Mouse (Mus musculus) brain, embryonic 18.5 days (tissue): Measurements from ENCODE around the gene Wwp2.

Experiments
- DNase-seq: peaks from one replicate; pipeline ENCODE4 v3.0.0-alpha.2; 2012; ENCODE audit warnings: low read depth, low spot score

Gene Wwp2

DNA sequence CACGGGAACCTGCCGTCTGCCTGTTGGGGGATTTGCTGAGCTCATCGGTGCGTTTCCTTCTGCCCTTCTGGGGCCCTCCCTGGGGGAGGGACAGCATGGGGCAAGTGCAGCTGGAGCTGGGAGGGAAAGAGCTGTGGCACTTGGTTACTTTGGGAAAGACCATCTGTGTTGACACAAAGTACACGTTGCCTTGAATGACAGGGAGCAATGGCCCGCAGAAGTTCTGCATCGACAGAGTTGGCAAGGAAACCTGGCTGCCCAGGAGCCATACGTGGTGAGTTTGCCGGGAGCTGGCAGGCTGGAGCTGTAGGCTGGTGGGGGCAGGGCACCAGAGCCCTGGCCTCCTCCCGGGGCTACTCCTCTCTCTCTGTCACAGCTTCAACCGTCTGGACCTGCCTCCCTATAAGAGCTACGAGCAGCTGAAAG is 120.4 kb downstream of the Wwp2 start:
- no peak for DNase-seq

DNA sequence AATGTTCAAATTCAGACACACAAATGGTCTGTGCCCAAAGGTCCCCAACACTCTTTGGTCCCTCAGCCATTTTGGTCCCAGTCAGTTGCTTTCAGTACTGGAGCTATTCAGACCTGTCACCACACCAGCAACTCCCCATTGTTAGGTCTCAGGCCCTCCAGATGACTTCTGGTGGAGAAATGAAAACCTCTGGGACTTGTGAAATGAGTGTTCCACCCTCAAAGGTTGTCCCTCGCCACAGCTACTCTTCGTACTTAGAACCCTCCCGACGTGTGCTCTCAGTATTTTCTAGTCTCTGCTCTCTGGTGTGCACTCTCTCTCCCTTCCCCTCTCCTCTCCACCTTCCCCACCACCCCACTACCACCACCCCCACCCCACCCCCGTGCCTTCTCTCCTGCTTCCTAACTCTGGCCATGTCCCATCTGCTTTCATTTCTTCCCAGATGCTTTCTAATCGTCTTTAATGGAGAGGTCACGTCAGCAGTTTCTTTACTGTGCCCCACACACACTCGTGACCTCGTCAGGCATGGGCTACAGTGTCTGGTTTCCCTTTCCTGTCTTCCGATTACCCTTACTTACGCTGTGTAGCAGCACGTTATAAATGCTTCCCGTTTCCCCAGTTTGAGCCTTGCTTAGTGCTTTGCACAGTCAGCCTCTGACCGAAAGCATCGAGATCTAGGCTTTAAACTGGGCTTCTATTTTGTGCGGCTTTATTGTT is 124.8 kb downstream of the Wwp2 start:
- DNase-seq: no peak

DNA sequence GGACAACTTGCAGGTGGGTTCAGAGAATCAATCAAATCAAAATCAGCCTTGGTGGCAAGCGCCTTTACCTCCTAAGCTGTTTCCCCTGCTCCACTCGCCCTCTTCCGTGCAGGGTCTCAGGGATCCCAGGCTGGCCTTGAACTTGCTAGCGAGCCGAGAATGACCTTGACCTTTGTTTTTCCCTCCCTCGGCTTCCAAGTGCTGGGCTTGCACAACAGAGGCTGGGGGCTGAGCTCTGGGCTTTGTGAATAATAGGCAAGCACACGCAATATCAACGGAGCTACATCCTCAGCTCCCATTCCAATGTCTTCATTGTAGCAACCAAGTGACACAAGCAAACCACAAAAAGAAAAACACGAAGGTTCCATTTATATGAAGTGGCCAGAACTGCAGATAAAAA is 126.0 kb downstream of the Wwp2 start:
- no peak for DNase-seq

DNA sequence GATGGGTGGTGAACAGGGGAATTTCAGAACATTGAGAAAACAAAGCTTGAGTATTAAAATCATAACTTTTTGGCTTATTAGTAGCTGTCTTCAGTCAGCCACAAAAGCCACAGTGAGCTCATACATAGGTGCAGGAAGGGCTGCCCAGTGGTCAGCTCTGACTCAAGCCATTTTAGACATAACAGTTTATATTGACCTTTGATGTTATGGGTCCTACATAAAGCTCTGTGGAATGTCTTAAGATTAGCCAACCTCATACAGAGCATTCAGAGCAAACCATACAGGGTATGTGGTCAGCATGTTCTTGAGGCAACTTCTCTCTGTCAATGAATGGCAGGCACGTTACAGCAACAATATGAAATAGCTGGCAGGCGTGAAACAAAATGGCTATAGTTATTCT is 134.9 kb downstream of the Wwp2 start:
- DNase-seq: no peak

DNA sequence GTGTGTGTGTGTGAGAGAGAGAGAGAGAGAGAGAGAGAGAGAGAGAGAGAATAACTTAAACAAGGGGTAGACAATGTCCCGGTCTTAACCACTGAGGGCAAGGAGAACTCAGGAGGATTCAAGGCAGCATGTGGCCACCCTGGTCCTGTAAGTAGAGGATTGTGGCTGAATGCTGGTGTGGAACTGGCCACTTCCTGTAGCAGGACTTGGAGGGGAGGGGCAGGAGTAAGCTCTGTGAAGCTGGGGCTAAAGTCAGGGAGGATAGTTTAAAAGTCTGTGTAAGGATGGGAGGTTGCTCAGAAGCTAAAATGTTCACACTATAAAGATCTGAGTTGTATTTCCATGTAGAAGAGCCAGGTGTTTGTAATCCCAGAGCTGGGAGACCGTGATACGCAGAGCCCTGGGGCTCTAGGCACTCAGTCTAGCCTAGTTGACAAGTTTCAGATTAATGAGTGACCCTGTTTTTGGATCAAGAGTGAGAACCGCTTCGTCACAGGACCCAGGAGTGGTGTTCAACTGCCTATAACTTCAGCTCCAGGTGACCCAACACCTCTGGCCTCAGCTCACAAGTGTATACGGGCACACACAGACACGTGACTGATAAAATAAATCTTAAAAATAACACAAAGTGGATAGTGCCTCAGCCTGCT is 135.4 kb downstream of the Wwp2 start:
- no peak for DNase-seq

DNA sequence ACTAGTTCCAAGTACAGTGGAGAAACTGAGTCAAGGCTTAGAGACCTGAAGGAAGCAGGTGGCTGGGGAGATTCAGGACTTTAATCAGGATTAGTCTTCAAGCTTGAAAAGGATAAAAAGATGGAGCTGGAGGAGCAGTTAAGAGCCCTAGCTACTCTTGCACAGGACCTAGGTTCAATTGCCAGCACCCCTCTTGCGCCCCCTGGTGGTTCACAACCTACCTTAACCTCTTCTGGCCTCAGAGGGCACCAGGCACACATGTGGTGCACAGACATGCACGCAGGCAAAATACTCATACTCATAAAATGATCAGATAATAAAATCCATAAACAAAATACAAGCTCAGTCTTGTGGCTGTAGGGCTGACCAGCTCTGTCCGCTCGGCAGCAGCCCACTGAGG is 136.3 kb downstream of the Wwp2 start:
- no peak for DNase-seq

DNA sequence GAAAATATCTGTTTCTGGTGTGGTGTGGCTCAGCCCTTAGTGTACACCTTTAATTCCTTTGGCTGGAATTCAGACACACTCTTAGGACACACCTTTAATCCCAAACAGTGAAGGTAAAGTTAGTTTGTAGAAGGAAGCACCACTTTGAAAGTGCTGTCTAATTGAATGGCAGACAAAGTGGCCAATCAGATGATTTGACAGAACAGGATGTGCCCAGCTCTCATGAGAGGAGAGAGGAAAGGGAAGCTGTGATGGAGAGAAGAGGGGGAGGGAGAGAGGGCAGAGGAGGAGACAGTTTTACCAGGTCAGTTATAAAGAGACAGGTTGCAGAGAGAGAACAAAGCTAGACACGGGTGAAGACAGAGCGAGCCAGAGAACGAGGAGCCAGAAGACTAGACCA is 138.6 kb downstream of the Wwp2 start:
- DNase-seq: no peak

DNA sequence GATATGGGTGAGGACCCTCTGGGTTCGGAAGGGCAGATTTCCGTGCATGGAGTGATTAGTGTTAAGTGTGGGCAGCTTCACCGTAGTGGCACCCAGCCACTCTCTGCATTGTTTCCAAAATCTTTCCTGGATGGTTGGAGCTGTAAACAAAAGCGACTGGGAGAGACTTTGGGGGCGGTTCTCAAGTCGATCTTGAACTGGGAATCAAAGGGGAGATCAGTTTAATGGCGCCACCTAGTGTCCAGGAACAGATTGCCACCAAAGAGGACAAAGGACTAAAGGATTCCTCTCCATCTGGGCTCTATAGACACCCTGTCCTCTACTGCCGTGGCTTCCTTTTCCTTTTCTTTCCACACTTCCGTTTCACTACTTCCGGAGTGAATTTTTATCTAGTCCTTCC is 140.5 kb downstream of the Wwp2 start:
- DNase-seq: peak; percentile 75

DNA sequence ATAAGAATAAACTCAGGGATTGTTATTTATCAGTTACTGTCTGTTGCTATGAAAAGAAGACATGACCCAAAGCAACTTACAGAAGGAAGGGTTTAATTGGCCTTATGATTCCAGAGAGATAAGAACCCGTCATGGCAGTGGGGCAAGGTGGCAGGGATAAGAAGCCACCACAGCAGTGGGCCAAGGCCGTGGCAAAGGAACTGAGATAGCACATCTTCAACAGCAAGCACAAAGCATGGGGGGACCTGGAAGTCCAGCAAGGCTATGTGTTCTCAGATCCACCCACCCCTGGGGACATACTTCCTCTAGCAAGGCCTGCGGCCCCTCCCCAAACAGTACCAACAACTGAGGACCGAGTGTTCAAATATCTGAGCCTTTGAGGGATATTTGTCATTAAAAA is 141.5 kb downstream of the Wwp2 start:
- DNase-seq: no peak

DNA sequence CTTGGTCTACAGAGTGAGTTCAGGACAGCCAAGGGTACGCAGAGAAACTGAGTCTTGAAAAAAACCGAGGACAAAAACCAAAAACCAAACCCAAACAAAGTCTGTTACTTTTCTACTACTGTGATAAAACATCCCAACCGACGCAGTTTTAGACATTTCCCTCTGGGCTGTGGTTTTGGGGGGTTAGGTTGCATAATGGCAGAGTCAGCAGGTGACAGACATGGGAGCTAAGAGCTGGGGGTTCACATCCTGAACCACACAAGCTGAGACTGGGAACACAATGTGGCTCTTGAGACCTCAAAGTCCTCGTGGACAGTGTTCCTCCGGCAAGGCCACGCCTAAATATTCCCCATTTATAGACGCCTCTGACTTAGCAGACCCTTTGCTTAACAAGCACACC is 142.0 kb downstream of the Wwp2 start:
- no peak for DNase-seq

DNA sequence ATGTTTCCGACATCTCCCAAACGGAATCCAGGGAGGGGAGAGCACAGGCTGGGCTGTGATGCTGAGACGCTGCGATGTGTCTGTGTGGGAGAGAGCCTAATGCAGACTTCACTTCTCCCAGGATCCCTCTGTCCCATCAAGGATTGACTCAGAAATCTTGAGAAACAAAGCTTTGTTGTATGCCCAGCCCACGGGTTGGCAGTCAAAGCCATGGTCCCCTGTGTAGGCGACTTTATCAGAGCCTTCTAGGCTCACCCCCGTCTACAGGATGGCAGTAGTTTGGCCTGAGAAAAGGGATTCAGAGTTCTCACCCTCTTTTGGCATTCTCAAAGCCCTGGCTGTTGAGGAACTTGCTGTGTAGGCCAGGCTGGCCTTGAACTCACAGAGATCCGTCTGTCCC is 142.4 kb downstream of the Wwp2 start:
- DNase-seq: no peak

DNA sequence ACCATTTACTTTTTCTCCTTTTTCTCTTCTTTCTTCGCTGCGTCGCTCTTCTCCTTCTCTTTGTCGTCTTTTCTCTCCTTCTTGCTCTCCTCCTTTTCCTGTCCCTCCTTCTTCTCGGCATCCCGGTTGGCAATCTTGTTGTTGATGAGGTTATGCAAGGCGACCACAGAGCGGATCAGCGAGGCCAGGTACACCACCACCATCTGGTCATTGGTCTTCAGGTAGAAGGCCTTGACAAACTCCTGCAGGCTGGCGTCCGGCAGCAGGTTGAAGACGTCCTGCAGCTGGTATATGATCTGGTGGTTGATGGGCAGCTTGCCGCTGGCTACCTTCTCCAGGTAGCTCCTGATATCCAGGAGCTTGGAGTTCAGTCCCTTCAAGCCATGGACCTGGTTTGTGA is 144.7 kb downstream of the Wwp2 start:
- DNase-seq: no peak

DNA sequence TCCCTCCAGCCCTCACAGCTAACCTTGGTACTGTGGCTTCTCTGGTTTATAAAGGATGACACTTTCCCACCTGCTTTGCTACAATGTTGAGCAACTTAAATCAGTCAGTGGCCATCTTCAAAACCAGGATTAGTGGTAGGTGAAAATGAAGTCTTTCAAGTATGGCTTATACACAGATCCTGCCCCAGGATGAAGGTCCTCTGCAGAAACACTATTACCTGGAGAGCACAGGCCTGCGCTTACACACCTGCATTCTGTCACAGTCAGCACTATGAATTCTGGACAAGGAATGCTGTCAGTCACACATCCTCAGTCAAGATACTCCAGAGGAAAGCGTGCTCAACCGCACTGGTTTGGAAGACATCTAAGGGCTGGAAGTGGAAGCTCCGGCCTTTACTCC is 145.4 kb downstream of the Wwp2 start:
- DNase-seq: no peak

DNA sequence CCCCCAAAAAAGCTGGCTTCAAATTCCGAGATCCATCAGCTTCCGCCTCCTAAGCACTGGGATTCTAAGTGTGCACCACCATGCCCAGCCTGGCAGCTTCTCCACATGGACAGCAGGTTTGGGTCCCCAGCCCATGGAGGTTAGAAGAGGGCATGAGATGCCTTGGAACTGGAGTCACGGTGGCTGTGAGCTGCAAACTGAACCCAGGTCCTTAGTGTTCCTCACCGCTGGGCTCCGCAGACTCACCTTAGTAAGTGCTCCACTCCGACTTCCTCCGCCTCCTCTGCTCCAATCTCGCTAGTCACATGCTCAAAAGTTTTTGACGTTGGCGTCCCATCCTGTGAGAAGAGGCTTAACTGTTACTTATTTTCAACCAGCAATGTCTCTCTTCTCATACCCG is 146.0 kb downstream of the Wwp2 start:
- DNase-seq: no peak

DNA sequence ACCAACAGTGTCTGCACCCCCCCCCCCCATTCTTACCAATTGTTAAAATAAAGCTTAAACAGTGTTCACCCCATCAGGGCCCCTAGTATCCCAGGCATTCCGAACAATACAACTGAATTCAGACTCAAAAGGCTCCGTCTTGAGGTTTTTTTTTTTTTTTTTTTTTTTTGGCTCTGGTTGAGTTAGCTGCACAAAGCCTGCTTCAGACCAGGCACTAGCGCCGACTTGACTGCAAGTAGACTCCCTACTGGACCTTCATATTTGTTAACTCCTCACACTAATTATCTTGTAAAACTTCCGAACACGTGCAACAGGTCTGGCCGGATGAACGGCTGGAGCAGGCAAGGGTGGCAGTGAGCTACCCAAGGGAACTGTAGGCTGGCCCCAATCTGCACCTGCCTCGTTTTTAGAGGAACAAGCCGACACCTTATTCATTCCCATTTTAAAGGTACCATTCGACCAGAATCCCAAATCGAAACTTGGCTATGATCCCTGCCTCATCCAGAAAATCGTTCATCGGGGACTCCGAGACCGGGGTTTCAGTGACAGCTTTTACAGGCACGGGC is 151.3 kb downstream of the Wwp2 start:
- no peak for DNase-seq

DNA sequence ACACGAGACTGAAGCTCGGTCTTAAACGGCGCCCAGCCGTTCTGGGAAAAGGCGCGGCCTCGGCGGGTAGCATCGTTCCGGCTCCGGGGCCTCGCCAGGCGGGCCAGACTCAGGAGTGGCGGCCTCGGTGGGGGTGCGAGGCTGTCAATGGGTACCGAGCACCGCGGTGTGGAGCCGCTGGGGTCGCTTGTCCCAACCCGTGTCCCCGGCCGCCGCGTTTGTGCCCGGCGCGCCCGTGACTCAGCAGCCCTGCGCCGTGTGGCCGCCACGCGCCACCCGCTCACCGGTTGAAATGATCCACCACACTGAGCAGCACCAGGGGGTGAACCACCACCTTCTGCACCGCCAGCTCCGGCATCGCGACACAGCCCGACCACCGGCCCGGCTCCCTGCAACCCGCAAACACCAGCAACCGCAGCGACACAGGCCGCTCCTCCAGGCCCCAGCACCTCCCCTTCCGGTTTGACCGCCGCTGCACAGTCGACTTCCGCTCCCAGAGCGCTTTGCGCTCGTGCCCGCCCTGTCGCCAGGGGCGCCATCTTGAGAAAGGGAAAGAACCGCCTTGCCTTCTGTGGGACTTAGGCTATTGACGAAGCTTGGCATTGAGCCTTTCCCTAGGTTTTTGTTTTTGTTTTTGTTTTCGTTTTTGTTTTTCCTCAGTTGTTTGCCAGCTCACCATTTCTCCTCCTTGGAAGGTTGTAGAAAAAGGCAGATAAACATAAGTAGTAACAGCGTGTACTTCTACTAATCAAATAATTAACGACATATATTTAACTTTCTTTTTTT is 152.0 kb downstream of the Wwp2 start, which contains the start of gene Psmd7:
Psmd7 (minus strand) TSS at position 470 of the 786 bp plus-strand sequence.
- peak; percentile 89 for DNase-seq

DNA sequence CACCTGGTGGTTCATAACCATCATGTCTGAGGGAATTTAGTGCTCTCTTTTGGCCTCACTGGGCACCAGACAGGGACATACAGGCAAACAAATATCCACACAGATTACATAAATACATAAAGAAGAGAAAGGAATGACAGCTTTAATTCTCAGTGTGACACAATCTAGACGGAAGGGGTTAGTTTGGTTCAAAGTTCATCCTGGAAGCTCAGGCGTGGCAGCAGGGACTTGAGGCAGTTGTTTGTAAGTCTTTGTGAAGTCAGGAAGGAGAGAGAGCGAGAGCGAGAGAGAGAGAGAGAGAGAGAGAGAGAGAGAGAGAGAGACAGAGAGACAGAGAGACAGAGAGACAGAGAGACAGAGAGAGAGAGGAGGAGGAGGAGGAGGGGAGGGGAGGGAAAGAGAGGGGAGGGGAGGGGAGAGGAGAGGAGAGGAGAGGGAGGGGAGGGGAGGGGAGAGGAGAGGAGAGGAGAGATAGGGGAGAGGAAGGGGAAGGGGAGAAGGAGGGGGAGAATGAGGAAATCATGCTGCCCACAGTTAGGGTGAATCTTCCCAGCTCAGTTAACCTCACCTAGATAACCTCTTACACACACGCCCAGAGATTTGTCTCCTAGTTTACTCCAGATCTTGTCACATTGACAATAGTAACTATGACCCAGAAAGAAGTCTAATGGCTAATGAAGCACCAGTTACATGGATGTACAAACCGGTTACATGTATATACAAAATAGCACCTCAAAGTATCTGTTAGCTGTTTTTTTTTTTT is 158.0 kb downstream of the Wwp2 start:
- no peak for DNase-seq

DNA sequence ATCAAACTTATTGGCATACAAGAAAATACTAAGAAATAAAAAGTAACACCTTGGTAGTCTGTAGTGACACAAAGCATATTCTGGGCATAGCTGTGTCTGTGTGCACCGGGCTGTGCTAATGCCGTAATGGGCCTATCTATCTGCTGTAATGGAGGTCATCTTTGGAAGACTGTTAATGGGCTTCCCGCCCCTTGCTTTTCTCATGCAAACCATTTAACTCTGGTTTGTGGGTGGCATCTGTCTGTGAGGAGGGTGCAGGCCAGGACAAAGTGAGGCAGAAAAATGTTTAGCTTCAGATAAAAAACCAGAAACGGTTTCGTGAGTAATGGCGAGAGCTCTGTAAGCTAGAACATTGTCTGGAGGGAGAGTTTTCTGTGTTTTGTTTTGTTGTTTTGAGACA is 158.7 kb downstream of the Wwp2 start:
- DNase-seq: no peak

DNA sequence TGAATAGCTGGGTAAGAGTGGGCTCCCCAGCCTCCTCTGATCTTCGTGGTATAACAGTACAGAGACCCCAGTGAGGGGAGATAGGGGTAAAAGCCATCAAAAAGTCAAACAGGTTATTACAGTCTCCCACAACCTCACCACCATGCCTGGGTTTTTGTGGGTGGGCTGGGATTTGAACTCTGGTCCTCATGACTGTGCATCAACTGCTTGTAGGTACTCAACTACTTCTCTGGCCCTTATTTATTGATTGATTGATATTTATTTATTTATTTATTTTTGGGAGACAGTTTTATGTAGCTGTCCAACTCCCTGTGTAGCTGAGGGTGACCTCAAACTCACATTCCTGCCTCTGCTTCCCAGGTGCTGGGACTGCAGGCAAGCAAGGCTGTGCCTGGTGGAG is 161.6 kb downstream of the Wwp2 start:
- DNase-seq: no peak

DNA sequence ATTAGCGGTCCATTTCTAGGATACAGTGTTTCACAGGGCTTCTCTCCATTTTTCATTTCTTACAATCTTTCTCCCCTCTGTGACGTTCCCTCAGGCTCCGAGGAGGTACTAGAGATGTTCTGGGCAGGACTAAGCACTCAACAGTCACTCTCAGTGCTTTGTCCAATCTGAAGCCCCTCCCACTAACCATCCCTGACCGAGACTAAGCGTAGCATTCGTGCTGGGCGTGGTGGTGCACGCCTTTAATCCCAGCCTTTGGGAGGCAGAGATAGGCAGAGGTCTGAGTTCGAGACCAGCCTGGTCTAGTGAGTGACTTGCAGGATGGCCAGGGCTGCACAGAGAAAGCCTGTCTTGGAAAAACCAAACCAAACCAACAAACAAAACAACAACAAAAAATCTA is 163.5 kb downstream of the Wwp2 start:
- DNase-seq: no peak

DNA sequence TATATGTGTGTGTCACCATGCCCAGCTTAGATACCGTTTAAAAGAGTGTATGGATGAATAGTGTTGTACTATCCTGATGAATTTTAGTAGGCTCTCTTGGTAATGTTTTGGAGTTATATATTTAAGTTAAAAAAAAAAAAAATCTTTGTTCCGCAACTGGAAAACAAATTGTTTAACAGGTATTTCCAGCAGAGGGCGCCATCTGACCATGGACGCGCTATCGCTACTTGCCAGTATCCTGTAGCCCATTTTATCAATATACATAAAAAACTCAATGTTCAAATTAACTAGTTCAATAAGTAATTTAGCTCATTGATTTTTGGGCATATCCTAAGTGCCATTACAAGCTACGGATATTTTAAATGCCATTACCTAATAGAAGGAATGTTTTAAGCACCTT is 166.9 kb downstream of the Wwp2 start:
- peak; percentile 49 for DNase-seq
